Mouse (Mus musculus) liver (tissue): ENCODE measurements around the gene Zup1.
"Not testable (repeated sequence)": the region's sequence is repeated elsewhere in the genome, so short reads cannot be mapped to it uniquely, and the experiment has no call there.

Source experiments
- DNase-seq: peaks from one replicate; pipeline ENCODE4 v3.0.0-alpha.2; 2020; ENCODE audit warnings: mixed read lengths

Gene Zup1

GRCm38 (mm10) chr10:33950803-33951583 is at the start of gene Zup1:
Gene Zup1, minus strand, starts transcription at chr10:33951269.
- peak; percentile 87 for DNase-seq

DNA sequence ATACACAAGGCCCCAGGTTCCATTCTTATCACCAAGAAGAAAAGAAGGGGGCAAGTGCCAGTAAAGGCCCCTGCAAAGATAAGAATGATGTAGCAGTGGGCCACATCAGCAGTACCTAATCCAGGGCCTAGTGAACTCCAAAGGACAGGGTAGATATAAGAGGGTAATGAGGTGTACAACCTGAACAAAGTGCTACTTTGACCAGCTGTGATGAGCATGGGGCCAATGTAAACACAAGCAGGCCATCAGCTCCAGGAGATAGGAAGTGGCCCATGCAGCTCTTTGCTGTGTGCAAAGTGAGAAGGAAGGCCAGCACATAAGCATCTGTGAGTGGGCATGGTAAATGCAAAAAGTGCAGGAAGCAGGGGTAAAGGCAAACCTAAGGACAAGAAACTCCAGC is 47.3 kb upstream of the Zup1 start:
- no peak for DNase-seq

GRCm38 (mm10) chr10:33996686-33997085 is 45.6 kb upstream of the Zup1 start:
- not testable (repeated sequence) for DNase-seq

- DNase-seq, result peak; percentile 62
Observed at GRCm38 (mm10) chr10:33986771-33987170, 35.7 kb upstream of the Zup1 start.

DNA sequence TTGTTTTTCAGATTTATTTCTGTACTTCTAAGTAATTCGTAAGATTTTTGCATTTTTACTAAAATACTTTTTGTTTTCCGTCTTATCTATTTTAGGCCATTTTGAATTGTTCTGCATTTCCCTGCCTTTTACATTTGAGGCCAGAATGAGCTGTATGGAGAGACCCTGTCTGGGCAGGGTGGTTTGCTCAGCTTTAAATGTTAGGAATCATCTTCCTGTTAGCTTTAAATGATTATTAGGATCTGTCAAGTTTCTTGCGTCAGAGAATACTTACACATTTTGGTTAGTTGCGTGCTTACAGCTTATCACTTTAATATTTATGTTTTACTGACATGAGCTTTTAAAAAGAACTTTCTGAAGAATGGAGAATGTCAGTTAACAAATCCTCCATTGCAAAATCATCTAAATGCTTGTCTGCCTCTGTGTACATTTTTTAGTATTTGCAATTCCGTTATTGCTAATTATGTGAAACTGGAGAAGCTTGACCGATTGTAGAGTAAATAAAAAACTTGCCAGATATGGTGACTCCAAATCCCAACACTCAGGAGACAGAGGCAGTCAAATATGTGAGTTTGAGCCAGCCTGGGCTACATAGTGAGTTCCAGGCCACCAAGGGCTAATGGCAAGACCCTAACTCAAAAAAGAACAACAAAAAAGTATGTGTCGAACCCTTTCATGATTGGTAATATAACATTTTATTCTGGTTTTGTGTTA is 23.9 kb upstream of the Zup1 start:
- DNase-seq, result no peak

DNA sequence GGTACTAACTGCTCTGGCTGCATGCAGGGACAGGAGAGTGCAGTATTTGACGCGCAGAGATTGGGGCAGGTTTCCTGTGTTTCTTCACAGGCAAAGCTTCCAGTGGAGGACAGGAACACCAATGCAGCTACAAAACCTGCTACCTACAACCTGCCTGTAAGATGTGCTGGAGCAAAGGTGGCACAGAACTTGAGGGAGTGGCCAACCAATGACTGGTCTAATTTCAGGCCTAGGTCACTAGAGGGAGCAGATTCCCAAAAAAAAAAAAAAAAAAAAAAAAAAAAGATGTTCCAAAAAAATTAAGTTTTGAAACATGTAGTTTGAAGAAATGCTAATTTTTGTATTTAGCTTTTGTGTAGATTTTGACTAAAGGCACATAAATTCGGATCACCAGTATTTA is 1.4 kb upstream of the Zup1 start:
- DNase-seq, result no peak

GRCm38 (mm10) chr10:33946336-33946735 is 4.7 kb downstream of the Zup1 start:
- DNase-seq, result no peak

DNA sequence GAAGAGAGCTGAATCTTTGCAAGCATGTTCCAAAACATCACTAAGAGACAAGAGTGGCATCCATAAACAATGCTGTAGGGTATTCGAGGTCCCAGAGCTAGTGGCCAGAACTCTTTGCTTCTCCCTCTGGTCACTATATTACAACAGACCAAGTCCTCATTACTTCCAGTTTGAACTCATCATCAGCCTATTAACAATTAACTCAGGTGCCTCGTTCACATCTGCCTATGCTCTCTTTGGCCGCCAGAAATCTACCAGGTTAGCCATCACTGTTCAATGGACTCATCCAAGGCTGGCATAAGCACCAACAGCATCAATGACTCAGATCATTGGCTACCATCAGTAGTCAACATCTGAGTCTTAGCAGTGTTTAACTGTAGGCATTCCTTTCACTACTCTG is 5.7 kb downstream of the Zup1 start:
- DNase-seq, result no peak

- DNase-seq, result no peak
Observed at GRCm38 (mm10) chr10:33940702-33941101, 10.4 kb downstream of the Zup1 start.

- no peak for DNase-seq
Observed at GRCm38 (mm10) chr10:33905489-33905888, 45.6 kb downstream of the Zup1 start.

GRCm38 (mm10) chr10:33904530-33905481 is 46.3 kb downstream of the Zup1 start, which contains the start of gene Rsph4a:
Gene Rsph4a, plus strand, starts transcription at chr10:33905111.
- peak; percentile 27 for DNase-seq

DNA sequence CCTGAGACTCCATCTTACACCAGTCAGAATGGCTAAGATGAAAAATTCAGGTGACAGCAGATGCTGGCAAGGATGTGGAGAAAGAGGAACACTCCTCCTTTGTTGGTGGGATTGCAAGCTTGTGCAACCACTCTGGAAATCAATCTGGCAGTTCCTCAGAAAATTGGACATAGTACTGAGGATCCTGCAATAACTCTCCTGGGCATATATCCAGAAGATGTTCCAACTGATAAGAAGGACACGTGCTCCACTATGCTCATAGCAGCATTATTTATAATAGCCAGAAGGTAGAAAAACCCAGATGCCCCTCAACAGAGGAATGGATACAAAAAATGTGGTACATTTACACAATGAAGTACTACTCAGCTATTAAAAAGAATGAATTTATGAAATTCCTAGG is 49.5 kb downstream of the Zup1 start:
- DNase-seq, result not testable (repeated sequence)

DNA sequence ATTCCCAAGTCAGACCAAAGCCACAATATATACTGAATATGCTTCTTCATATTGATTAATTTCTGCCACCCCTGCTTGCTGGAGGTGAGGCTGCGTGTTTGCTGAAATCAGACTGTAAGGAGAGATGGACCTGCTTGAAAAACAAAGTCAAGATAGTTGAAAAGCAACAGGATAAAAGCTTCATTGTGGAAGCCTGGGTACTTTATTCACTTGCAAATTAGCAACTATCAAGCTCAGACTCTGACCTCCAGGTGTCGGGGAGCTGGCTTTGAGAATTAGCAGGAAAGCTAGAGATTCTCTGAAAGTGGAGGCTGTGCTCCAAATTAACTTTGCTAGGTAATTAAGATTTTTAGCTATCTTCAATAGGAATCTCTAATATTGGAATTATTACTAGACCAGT is 68.7 kb downstream of the Zup1 start:
- DNase-seq, result not testable (repeated sequence)

- DNase-seq, result no peak
Observed at GRCm38 (mm10) chr10:33872672-33873398, 78.2 kb downstream of the Zup1 start.

DNA sequence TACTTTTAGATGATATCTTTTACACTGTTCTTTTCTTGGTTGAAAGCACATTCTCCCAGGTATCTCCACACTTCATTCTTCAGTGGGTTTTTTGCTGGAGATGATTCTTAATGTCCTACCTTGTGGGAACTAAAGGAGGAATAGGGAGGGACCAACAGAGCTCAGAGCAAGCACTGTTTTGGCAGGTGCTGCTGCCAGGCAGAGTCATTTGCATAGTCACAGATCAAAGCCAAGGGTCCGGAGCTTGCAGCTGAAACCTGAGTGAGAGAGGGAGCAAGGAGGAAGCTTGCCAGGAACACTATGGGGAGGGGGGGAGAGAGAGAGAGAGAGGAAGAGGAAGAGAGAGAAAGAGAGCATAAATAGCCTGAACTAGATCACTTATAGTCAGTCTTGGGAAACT is 80.6 kb downstream of the Zup1 start:
- no peak for DNase-seq
